In the genomic region with DNA sequence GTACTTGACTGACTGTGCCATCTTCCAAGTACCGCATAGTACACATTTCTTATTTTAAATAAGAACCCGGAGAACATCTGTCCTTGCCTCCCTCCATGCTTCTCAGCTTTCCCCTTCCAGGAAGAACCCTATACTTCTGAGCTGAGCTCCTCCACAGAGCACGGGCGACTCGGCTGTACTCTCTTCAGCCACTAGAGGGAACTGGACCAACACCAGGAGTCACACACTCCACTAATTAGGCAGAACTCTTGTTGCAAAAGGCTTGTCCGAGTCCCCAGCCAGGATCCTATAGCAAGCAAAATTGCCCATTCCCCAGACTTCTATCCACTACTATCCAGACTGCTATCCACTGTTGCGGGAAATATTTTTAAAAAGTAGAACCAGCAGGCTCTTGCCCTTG, we compare ENCODE assay signal across 8 mouse cellular contexts. TPM values are rescaled to one million over a fixed set of nuclear protein-coding genes. Genes with fewer than 3 reads are reported as not detected.
DNase-seq lines count a peak whose midpoint lies in the region; ATAC-seq and TF ChIP-seq lines count a peak whose summit lies in the region.

No protein-coding gene starts in this region.

- peak; percentile 26 for DNase-seq in thymus, postnatal 14 days
- no peak for DNase-seq in thymus, postnatal 36 days
- peak; percentile 82 to 88 for DNase-seq in cerebellum, postnatal 36 days
- no peak for DNase-seq in limb, embryonic 14.5 days (ENCODE audit: low spot score)
- peak; percentile 25 for DNase-seq in naive thymus-derived CD4-positive, alpha-beta T cell, adult 2 months (ENCODE audit: low read depth)
- no peak for DNase-seq in gastrocnemius, adult 8-10 months (ENCODE audit: low spot score in 2 of 2)

- no peak overlapping the region for H3K4me2 ChIP-seq in heart, embryonic 11.5 days
- no peak overlapping the region for H3K4me2 ChIP-seq in kidney, embryonic 14.5 days (replicated peaks; ENCODE audit: low read depth, low read length)
- no peak overlapping the region for H3K4me2 ChIP-seq in limb, embryonic 14.5 days (replicated peaks; ENCODE audit: low read depth, low read length, severe bottlenecking)

- TF ChIP-seq POLR2A in limb, embryonic 14.5 days (IDR thresholded peaks at IDR 0.05; ENCODE audit: borderline replicate concordance, extremely low read depth, insufficient read depth, insufficient read length): no peak

- no peak overlapping the region for H3K27ac ChIP-seq in heart, embryonic 11.5 days (ENCODE audit: low read depth, low read length)
- H3K27ac ChIP-seq in kidney, embryonic 14.5 days (ENCODE audit: low read depth, low read length): no peak overlapping the region
- no peak overlapping the region for H3K27ac ChIP-seq in limb, embryonic 14.5 days (replicated peaks; ENCODE audit: low read depth, low read length)

- H3K9ac ChIP-seq in heart, embryonic 11.5 days (ENCODE audit: low read depth, low read length): no peak overlapping the region
- no peak overlapping the region for H3K9ac ChIP-seq in kidney, embryonic 14.5 days (ENCODE audit: low read depth, low read length)
- no peak overlapping the region for H3K9ac ChIP-seq in limb, embryonic 14.5 days (ENCODE audit: low read depth, low read length, severe bottlenecking)

- 12% methylated on average over 7 of the region's 7 CpGs for WGBS in heart, embryonic 11.5 days (ENCODE audit: insufficient replicate concordance)
- WGBS in kidney, embryonic 14.5 days: 13% methylated on average over 7 of the region's 7 CpGs
- WGBS in limb, embryonic 14.5 days: 13% methylated on average over 7 of the region's 7 CpGs

- ATAC-seq in heart, embryonic 11.5 days (replicated peaks; ENCODE audit: insufficient number of reproducible peaks, low FRiP score, low TSS enrichment): peak; percentile 60; the same call in 1 of the 2 replicates
- ATAC-seq in kidney, embryonic 14.5 days (ENCODE audit: low FRiP score, low TSS enrichment): peak; percentile 89
- ATAC-seq in limb, embryonic 14.5 days (ENCODE audit: low FRiP score, low read depth): 0 out of 2 replicates have a peak, but pooled peaks have one; percentile 39

- peaks cover 2% of the 10 kb centered on the region; the same call in 1 of the 2 replicates for H3K27me3 ChIP-seq in heart, embryonic 11.5 days (ENCODE audit: control insufficient read depth, insufficient read depth, low read length)
- H3K27me3 ChIP-seq in kidney, embryonic 14.5 days (ENCODE audit: control insufficient read depth, insufficient read depth, low read length): no peaks in the 10 kb centered on the region
- no peaks in the 10 kb centered on the region for H3K27me3 ChIP-seq in limb, embryonic 14.5 days (ENCODE audit: control insufficient read depth, insufficient read depth, low read length)

- H3K4me1 ChIP-seq in heart, embryonic 11.5 days (ENCODE audit: control insufficient read depth, insufficient read depth, low read length): no peaks in the 10 kb centered on the region
- H3K4me1 ChIP-seq in kidney, embryonic 14.5 days (ENCODE audit: control insufficient read depth, insufficient read depth, low read length): no peaks in the 10 kb centered on the region
- H3K4me1 ChIP-seq in limb, embryonic 14.5 days (ENCODE audit: control insufficient read depth, insufficient read depth, low read length): no peaks in the 10 kb centered on the region

- H3K4me3 ChIP-seq in heart, embryonic 11.5 days (ENCODE audit: low read depth, low read length): no peak overlapping the region
- no peak overlapping the region for H3K4me3 ChIP-seq in kidney, embryonic 14.5 days (ENCODE audit: low read length)
- H3K4me3 ChIP-seq in limb, embryonic 14.5 days (replicated peaks; ENCODE audit: low read length): no peak overlapping the region

- no peaks in the 10 kb centered on the region for H3K36me3 ChIP-seq in heart, embryonic 11.5 days (ENCODE audit: control insufficient read depth, insufficient read depth, low read length)
- no peaks in the 10 kb centered on the region for H3K36me3 ChIP-seq in kidney, embryonic 14.5 days (ENCODE audit: control insufficient read depth, insufficient read depth, low read length)
- H3K36me3 ChIP-seq in limb, embryonic 14.5 days (ENCODE audit: control insufficient read depth, insufficient read depth, low read length): no peaks in the 10 kb centered on the region

- no peaks in the 10 kb centered on the region for H3K9me3 ChIP-seq in heart, embryonic 11.5 days (replicated peaks; ENCODE audit: control insufficient read depth, low read length)
- no peaks in the 10 kb centered on the region for H3K9me3 ChIP-seq in kidney, embryonic 14.5 days (ENCODE audit: control insufficient read depth, low read length)
- no peaks in the 10 kb centered on the region for H3K9me3 ChIP-seq in limb, embryonic 14.5 days (ENCODE audit: control insufficient read depth, low read length)

RNA-seq across cellular contexts. Expression of gene Phactr3, which starts 16.8 kb away (rescaled TPM):
- 11.7 TPM in 2 replicates for polyA plus RNA-seq in heart, embryonic 11.5 days (2014; fragmentation: Nextera tagmentation; extraction: Ambion mirVana)
- 0.81 and 0.95 TPM in 2 replicates for polyA plus RNA-seq in kidney, embryonic 14.5 days (2014; fragmentation: Nextera tagmentation; extraction: Ambion mirVana)
- polyA plus RNA-seq in limb, embryonic 14.5 days (2012; rRNA removed): 0.48 and 0.56 TPM in 2 replicates
- 0.46 and 0.55 TPM in 2 replicates for polyA plus RNA-seq in limb, embryonic 14.5 days (2014; fragmentation: Nextera tagmentation; extraction: Ambion mirVana)
- total RNA-seq in gastrocnemius, adult 8-10 months (2022): under 1 TPM in 2 of 4 experiments, not detected in 2; 0.24 to 0.31 TPM

RNA-seq across cellular contexts. Expression of gene Zfp931, which starts 23.7 kb away (rescaled TPM):
- 14.9 and 15.6 TPM in 2 replicates for polyA plus RNA-seq in heart, embryonic 11.5 days (2014; fragmentation: Nextera tagmentation; extraction: Ambion mirVana)
- polyA plus RNA-seq in kidney, embryonic 14.5 days (2014; fragmentation: Nextera tagmentation; extraction: Ambion mirVana): 16.2 and 22.7 TPM in 2 replicates
- 6.9 and 9.6 TPM in 2 replicates for polyA plus RNA-seq in limb, embryonic 14.5 days (2012; rRNA removed)
- polyA plus RNA-seq in limb, embryonic 14.5 days (2014; fragmentation: Nextera tagmentation; extraction: Ambion mirVana): 14.7 and 16.2 TPM in 2 replicates
- total RNA-seq in gastrocnemius, adult 8-10 months (2022): 10 to 100 TPM in 3 of 4 experiments, 1 to 10 TPM in 1; 8.4 to 13.0 (median 11.8) TPM

Comparison
In these comparisons a context has a peak if more than half of its experiments do, and no peak if none do; other contexts are left out.
1. DNase-seq: peak in thymus, postnatal 14 days (single experiment), cerebellum, postnatal 36 days (2 of 2) and naive thymus-derived CD4-positive, alpha-beta T cell, adult 2 months (single experiment); none in thymus, postnatal 36 days (0 of 2), limb, embryonic 14.5 days (single experiment) and gastrocnemius, adult 8-10 months (0 of 2).
2. ATAC-seq: peak in every context shown above with its lines; median percentile 89 in kidney, embryonic 14.5 days; 60 in heart, embryonic 11.5 days; 39 in limb, embryonic 14.5 days.